Mouse (Mus musculus) heart, postnatal 0 days (tissue): ENCODE measurements around the gene Gnao1. TPM values are rescaled to one million over a fixed set of nuclear protein-coding genes. Genes with fewer than 3 reads are reported as not detected.
A peak's percentile ranks its signal among the peaks of the same experiment; 100 is the strongest.

Experiments used
- ATAC-seq: fragments of 200-750 bp; cut with Nextera tagmentation; 2 replicates; pipeline ENCODE4 v1.8.0; 2017; ENCODE audit warnings: low read depth, moderate number of reproducible peaks, moderate library complexity; ENCODE audit not compliant: insufficient read depth
- DNase-seq: peaks from one replicate; pipeline ENCODE4 v3.0.0-alpha.2; 2016; ENCODE audit warnings: low spot score
- H3K27ac ChIP-seq: fragments of 300-500 bp; sonication (generic); 2 replicates; pipeline ENCODE4 v1.5.1; 2014; ENCODE audit warnings: low read depth, mild to moderate bottlenecking
- H3K27me3 ChIP-seq: fragments of 300-500 bp; sonication (generic); 2 replicates; pipeline ENCODE4 v1.6.1; 2014; ENCODE audit warnings: low read length, mixed read lengths; ENCODE audit not compliant: control insufficient read depth, insufficient read depth
- H3K36me3 ChIP-seq: fragments of 300-500 bp; sonication (generic); replicated peaks from 2 replicates; pipeline ENCODE4 v1.6.1; 2014; ENCODE audit warnings: low read length, mixed read lengths; ENCODE audit not compliant: control insufficient read depth, insufficient read depth
- H3K4me1 ChIP-seq: fragments of 300-500 bp; sonication (generic); 2 replicates; pipeline ENCODE4 v1.6.1; 2014; ENCODE audit warnings: antibody characterized with exemption; ENCODE audit not compliant: control insufficient read depth, insufficient read depth
- H3K4me2 ChIP-seq: fragments of 300-500 bp; sonication (generic); 2 replicates; pipeline ENCODE4 v1.6.1; 2014; ENCODE audit warnings: low read depth, mild to moderate bottlenecking, low read length, moderate library complexity
- H3K4me3 ChIP-seq: fragments of 300-500 bp; sonication (generic); 2 replicates; pipeline ENCODE4 v1.5.1; 2014; ENCODE audit warnings: low read depth, low read length
- H3K9ac ChIP-seq: fragments of 300-500 bp; sonication (generic); replicated peaks from 2 replicates; pipeline ENCODE4 v1.6.1; 2014; ENCODE audit warnings: low read depth, low read length, mixed read lengths
- H3K9me3 ChIP-seq: fragments of 300-500 bp; sonication (generic); replicated peaks from 2 replicates; pipeline ENCODE4 v1.6.1; 2016; ENCODE audit warnings: low read length; ENCODE audit not compliant: control insufficient read depth
- CTCF ChIP-seq: IDR thresholded peaks from 2 replicates; pipeline ENCODE4 v1.5.1; 2016; ENCODE audit warnings: antibody characterized with exemption, control low read depth, low read depth
- EP300 ChIP-seq: IDR thresholded peaks from 2 replicates; pipeline ENCODE4 v1.6.1; 2016; ENCODE audit warnings: antibody characterized with exemption, low read depth
- WGBS: fragments of 180-500 bp; shearing (Covaris S2); extraction: QIAGEN DNeasy Blood & Tissue Kit; methylation state at CpG from one replicate; pipeline ENCODE4 v1.1.7; 2014; 5-methylcytosine and 5-hydroxymethylcytosine counted together
- polyA plus RNA-seq: library from polyadenylated mRNA; unstranded; fragments of >200 nt; fragmentation: Nextera tagmentation; extraction: Ambion mirVana; gene quantifications from 2 replicates; pipeline ENCODE4 v1.2.1, GENCODE M21; 2015
- total RNA-seq: library from RNA; depleted of rRNA; stranded (reverse); fragments of >200 nt; gene quantifications from 2 replicates; pipeline ENCODE4 v1.2.3, GENCODE M21; 2014; ENCODE audit warnings: low replicate concordance

Gene Gnao1
- total and polyA plus RNA-seq, 2 experiments from 2014 or later, result 5.9 to 10.7 TPM

DNA sequence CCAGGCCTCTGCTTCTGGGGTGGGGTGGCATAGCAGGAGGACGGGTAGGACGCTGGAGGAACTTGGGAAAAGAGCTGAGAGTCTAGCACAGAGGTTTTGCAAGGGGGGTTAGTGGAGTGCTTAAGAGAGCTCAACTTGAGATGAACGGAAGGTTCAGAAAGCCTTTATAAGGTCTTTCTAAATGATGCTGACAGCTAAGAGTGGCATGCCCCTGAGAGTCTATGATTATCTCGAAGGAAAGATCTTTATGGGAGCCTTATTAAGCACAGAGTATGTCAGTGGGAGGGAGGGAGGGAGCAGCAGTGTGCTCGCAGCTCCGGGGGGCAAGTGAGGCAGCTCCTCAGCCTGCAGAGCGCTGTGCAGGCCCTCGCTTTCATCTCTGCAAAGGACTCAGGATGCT, 29.3 kb downstream of the Gnao1 start:
- DNase-seq (no peak), ATAC-seq (no peak)
- Histone ChIP-seq H3K36me3 (no peaks in the 10 kb centered on the region), H3K27ac (no peak overlapping the region), H3K4me1 (peaks cover 15% of the 10 kb centered on the region), H3K27me3 (no peaks in the 10 kb centered on the region), H3K4me3 (no peak overlapping the region), H3K9ac (no peak overlapping the region), H3K9me3 (no peaks in the 10 kb centered on the region), H3K4me2 (no peak overlapping the region)
- TF ChIP-seq EP300 (no peak), CTCF (no peak)
- 58% methylated on average over 8 of the region's 8 CpGs for WGBS

DNA sequence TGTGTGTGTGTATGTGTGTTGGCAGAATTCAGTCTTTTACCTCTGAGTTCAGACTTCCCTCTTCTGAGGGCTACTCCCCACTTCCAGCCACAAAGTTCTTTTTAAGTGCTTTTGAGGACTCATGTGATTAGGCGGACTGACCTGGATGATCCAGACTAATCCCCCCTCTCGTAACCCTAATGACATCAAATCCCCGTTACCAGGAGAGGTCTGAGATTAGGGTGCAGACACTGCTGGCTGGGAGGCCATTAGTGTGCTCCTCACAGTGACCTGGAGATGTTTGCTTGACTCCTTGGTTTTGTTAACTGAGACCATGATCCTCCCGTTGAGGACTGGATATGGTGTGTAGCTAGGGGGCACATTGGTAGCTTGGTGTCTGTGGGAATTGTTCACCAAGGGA, 30.7 kb downstream of the Gnao1 start:
- Histone ChIP-seq H3K4me3 (no peak overlapping the region), H3K9me3 (no peaks in the 10 kb centered on the region), H3K27me3 (no peaks in the 10 kb centered on the region), H3K9ac (no peak overlapping the region), H3K27ac (no peak overlapping the region), H3K36me3 (no peaks in the 10 kb centered on the region), H3K4me1 (peaks cover 15% of the 10 kb centered on the region), H3K4me2 (no peak overlapping the region)
- 66% methylated on average over 4 of the region's 4 CpGs for WGBS
- no peak for DNase-seq
- ATAC-seq, result no peak
- no peak for TF ChIP-seq CTCF
- TF ChIP-seq EP300, result no peak

DNA sequence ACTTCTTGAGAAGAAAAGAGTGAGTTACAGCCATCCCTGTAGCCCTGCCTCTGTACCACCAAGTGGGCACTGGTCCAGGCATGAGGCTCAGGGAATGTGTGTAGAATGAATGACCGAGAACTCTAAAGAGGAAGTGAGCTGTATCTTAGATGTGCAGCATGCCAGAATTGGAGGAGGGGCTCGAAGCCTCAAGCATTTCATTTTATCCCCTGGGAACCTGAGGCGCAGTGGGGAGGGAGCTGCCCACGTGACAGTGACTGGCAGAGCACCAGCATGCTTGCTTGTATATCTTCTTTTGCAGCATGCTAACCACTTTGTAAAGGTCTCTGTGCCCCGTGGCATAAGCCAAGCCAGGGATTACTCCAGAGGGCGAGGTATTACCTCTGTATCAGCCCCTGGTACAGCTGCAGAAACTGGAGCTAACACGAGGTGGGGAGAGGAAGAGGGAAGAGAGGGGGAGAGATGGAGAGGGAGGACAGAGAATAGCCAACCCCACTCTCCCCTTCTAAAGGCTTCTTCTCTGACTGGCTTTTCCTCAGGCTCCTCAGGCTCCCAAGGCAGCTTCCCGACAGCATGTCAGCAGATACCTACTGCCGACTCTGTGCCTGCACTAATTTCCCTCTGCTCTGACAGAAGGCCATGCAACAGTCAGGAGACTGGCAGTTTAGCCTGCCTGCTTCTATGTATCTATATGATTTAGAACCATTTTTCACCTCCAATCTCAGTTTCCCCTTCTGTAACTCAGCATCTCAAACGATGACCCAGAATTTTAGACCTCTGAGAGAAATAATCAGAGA, 31.4 kb downstream of the Gnao1 start:
- H3K4me2 ChIP-seq, result no peak overlapping the region
- peak; percentile 64 for DNase-seq
- H3K9me3 ChIP-seq, result no peaks in the 10 kb centered on the region
- ATAC-seq, result peak; percentile 55
- no peak overlapping the region for H3K4me3 ChIP-seq
- H3K36me3 ChIP-seq, result no peaks in the 10 kb centered on the region
- peaks cover 15% of the 10 kb centered on the region for H3K4me1 ChIP-seq
- no peak overlapping the region for H3K9ac ChIP-seq
- no peaks in the 10 kb centered on the region for H3K27me3 ChIP-seq
- TF ChIP-seq CTCF, result no peak
- TF ChIP-seq EP300, result no peak
- 12% methylated on average over 10 of the region's 10 CpGs for WGBS
- H3K27ac ChIP-seq, result no peak overlapping the region

DNA sequence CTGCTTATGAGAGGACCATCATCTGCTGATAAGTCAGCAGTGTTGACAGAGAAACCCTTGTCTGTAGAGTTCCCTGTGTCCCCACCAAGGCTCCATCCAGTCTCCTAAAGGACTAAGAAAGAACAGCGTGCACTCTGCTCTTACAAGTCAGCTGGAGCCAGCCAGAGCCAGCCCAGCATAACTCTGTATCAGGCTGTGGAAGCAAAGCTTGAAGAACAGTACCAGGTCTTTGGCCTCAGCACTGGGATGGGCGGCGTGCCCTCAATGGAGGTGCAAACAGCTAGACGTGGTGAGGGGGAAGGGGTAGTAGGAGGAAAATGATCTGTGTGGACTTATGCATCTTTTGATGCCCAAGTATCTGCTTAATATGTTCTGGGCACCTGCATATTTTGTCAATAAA, 32.8 kb downstream of the Gnao1 start:
- Histone ChIP-seq H3K9ac (no peak overlapping the region), H3K36me3 (no peaks in the 10 kb centered on the region), H3K4me3 (no peak overlapping the region), H3K27ac (no peak overlapping the region), H3K27me3 (no peaks in the 10 kb centered on the region), H3K4me2 (no peak overlapping the region), H3K9me3 (no peaks in the 10 kb centered on the region), H3K4me1 (peaks cover 15% of the 10 kb centered on the region)
- 86% methylated on average over 4 of the region's 4 CpGs for WGBS
- DNase-seq (no peak), ATAC-seq (no peak)
- TF ChIP-seq CTCF (no peak), EP300 (no peak)

DNA sequence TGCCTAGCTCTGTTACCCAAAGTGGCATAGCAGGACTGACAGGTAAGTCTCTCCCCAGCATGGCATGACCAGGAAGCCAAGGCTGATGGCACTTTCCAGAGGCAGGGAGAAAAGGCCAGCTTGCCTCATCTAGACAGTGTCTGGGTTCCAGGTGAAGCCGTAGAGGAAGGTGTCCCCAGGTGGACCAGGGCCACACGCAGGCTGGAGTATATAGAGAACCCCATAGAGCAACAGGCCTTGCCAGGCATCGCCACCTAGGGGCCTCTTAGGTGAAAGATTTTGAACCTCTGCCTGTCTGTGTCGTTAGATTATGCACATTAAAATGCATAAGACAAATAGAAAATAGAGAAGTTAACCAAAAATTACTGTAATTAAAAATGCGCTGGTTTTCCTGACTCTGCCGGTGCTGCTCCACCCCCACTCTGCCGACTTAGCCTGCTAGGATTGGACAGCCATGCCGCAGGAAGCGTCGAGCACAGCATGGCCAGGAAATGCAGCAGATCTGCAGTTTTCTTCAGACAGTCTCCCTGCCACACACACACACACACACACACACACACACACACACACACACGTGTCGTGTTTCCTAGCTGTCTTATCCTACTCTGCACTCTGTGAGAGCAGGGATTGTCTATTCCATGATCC, 34.2 kb downstream of the Gnao1 start:
- no peak overlapping the region for H3K4me2 ChIP-seq
- H3K9ac ChIP-seq, result no peak overlapping the region
- TF ChIP-seq EP300 (no peak), CTCF (peak; percentile 54)
- DNase-seq, result no peak
- no peak overlapping the region for H3K4me3 ChIP-seq
- 42% methylated on average over 12 of the region's 12 CpGs for WGBS
- H3K9me3 ChIP-seq, result no peaks in the 10 kb centered on the region
- peak; percentile 24; the same call in 1 of the 2 replicates for ATAC-seq
- H3K27me3 ChIP-seq, result no peaks in the 10 kb centered on the region
- peaks cover 15% of the 10 kb centered on the region for H3K4me1 ChIP-seq
- no peaks in the 10 kb centered on the region for H3K36me3 ChIP-seq
- no peak overlapping the region for H3K27ac ChIP-seq
